Mouse (Mus musculus) spleen, postnatal 36 days (tissue): ENCODE results near the gene Myo6.

ENCODE experiments used
- DNase-seq, 2 experiments: peaks; one replicate each; pipeline ENCODE4 v3.0.0; 2022; ENCODE audit warnings: low spot score in 2 of 2, mixed read lengths in 1 of 2

The Myo6 gene

DNA sequence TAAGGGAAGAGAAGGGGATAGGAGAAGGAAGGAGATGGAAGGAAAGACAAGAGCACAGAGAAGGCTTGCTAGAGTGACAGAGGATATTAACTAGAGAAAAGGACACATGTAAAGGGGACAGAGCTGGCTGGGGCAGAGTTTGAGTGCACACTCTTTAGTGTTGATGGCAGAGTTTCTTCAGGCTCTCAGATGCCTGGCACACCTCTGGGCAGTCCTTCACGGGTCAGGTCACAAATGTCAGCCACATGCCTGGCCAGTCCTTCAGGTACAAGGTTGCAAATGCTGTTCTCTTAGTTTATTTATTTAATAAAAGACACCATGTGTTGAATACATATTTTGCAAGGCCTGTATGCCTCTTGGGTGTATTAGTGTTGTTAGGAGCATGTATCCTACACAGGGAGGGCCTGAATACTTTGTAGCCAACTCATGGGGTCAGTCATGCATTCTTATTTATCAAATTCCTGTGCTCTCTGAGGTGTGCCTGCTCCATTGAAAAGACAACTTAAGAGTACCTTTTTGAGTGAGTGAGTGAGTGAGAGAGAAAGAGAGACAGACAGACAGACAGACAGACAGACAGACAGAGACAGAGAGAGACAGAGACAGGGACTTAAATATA is 72.5 kb downstream of the Myo6 start:
- no peak for DNase-seq

DNA sequence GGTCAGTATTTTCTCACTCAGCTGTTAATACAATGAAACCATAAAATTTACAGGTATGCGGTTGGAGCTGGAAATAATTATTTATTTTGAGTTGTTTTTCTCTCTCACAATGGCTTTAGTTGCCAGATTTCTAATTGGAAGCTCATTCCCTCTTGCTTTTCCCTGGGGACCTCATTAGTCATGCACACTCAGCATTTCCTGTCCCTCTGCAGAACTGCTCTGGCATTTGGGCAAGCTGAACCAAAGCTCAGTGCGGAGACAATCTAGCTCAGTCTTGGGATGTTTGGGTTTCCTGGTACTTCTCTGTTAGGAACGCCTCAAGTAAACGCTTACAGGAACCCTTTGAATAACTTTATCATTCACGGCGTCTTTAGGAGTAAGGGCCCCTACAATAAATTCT is 76.9 kb downstream of the Myo6 start:
- no peak for DNase-seq

GRCm38 (mm10) chr9:80252146-80252545 is 87.3 kb downstream of the Myo6 start:
- no peak for DNase-seq

- no peak for DNase-seq
Measured at GRCm38 (mm10) chr9:80253241-80253640, 88.4 kb downstream of the Myo6 start.

DNA sequence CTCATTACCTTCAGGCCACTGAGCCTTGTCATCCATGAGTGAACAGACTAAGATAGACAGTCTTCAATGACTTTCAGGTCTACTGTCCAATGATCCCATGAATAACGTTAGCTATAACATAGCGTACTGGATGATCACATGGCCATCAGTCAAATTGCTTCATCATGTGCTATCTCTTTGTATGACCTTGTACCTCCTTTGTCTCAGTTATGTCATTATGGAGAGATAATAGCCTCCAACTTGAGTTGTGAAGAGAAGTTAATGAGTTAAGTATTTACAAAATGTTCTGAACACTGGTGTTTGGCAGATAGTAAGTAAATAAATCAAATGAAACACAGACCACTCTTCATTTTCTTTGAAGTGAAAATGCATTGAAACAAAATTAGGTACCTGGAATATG is 91.7 kb downstream of the Myo6 start:
- DNase-seq, result no peak

DNA sequence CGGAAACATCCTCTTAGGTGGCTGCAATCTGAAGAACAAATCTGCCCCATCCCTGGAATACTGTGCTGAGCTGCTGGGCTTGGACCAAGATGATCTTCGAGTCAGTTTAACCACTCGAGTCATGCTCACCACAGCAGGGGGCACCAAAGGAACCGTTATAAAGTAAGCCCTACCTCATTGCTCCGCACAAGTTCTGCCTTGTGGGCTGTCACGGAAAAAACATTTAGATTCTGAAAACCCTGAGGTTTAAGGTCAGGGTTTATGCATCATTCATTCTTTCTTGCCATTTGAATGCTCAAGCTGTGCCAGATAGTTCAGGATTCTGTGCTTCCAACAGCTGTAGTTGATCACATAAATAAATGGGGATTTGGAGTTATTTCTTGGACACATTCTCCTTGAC is 93.6 kb downstream of the Myo6 start:
- peak; percentile 46 for DNase-seq

DNA sequence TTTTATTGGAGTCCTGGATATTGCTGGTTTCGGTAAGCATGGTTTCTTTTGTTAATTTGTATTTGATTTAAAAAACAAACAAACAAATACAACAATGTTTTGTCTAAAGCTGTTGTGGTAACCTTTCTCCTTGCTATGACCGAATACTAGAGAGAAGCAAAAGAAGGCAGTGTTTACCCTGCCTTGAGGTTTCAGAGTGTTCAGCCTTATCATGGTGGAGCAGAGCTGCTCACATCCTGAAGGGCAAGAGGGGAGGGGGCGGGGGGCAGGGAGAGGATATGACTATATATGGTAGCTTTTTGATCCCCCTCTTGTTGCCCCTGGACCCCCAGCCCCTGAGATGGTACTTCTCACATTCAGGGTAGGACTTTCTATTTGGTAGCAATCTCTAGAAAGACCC is 96.1 kb downstream of the Myo6 start:
- no peak for DNase-seq

- DNase-seq, result peak; percentile 22 to 52
Measured at GRCm38 (mm10) chr9:80262367-80263026, 97.7 kb downstream of the Myo6 start.

DNA sequence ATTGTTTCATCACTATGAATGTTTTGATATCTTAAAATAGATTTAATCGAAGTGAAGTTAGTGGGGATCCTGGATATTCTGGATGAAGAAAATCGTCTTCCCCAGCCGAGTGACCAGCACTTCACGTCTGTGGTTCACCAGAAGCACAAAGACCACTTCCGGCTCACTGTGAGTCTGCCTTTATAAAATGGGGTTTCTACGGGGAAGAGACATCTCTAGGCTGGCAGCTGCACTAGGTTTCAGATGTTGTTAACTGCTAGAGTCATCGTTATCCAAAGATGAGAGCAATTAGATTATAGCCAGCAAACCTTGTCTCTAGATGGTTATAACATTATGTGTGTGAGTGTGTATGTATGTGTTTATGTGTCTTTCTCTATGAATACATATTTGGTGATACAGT is 101.3 kb downstream of the Myo6 start:
- peak; percentile 5 to 19 for DNase-seq

GRCm38 (mm10) chr9:80266507-80266906 is 101.7 kb downstream of the Myo6 start:
- peak; percentile 49 to 57 for DNase-seq

DNA sequence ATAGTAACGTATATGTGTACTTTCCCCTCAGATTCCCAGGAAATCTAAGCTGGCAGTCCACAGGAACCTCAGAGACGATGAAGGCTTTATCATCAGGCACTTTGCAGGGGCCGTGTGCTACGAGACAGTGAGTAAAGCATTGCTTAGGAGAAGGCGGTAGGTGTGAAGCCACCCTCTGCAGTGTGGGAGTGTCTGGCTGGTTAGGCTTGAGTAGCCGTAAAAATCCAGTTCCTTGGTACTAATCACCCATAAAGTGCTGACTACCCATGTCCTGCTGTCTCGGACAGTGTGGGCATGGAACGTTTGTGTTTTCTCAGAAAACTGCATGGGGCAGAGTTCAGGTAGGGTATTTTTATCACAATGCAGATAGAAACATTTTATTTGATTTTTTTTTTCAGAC is 104.8 kb downstream of the Myo6 start:
- no peak for DNase-seq

GRCm38 (mm10) chr9:80272951-80273350 is 108.1 kb downstream of the Myo6 start:
- DNase-seq, result no peak

DNA sequence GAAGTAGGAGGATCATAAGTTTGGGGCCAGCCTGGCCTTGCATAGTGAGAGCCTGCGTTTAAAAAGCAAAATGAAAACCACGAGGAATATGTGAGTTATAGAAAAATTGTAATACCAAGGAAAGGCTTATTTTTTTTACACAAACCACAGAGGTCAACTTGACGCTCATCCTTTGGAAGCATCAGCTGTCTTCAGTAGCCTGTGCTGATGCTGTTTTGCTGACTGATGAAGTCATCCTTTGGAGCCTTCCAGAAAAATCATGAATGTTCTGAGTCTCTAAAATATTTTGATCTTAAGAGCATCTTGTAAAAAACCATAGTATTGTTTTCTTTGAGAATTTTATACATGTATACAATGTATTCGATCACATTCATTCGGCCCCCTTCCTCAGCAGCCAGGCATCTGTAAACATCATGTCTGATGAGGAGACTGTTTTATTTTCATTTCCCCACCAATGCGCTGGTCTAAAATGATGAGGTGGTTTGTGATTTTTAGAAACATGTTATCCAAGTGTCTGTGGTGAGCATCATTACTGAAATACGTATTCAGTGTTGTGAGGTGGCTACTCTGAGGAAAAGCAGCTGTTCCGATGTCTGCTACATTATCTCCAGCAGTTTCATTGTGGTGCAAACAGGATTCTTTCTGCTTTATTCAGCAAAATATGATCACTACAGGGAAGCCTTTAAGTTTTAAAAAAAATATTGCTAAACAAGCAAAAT is 110.4 kb downstream of the Myo6 start:
- no peak for DNase-seq

GRCm38 (mm10) chr9:80275772-80276134 is 110.9 kb downstream of the Myo6 start:
- DNase-seq, result no peak

- DNase-seq, result no peak
Measured at GRCm38 (mm10) chr9:80277157-80277556, 112.3 kb downstream of the Myo6 start.

- DNase-seq, result no peak
Measured at GRCm38 (mm10) chr9:80277770-80278169, 112.9 kb downstream of the Myo6 start.

DNA sequence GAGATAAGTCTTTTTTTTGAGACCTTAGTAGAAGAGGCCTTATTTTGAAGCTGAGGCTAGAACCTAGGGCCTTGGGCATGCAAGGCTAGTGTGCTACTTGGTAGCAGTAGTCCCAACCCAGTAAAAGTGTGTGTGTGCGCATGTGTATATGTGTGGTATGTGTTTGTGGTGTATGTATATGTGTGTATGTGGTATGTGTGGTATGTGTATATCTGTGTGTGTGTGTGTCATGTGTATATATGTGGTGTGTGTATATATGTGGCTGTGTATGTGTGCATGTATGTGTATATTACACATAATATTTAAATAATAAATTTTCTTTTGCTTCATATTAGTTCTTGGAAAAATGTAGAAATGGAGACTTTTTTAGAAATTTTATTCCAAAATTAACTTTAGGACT is 115.9 kb downstream of the Myo6 start:
- DNase-seq, result no peak

GRCm38 (mm10) chr9:80282426-80282825 is 117.6 kb downstream of the Myo6 start:
- no peak for DNase-seq

DNA sequence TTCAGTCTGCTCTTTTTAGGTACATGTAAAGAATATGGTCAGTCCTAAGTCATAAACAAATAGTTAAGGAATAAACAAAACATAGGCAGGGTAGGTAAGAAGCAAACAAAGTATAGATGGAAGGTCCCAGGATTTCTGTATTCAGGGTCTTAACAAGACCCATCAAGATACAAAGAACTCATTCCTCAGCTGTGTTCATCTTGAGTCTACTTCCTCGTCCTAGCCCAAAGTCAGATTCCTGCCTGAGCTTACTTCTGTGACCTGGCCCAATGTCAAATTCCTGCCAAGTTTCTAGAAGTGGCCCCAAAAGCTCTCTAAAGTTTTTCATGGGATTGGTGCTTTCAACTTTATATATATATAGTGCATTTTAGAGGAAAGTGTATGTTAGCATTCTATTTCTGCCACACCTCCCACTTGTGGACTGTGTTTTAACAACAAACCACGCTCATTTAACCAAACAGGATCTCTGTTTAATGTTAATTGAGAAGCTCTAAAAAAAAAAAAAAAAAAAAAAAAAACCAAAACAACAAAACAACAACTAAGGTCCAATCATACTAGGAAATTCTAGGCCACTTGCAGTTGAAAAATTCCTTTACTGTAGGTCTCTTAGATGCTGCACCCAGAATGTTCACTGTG is 119.8 kb downstream of the Myo6 start:
- no peak for DNase-seq

- no peak for DNase-seq
Measured at GRCm38 (mm10) chr9:80286845-80287244, 122.0 kb downstream of the Myo6 start.

GRCm38 (mm10) chr9:80293056-80293584 is 128.3 kb downstream of the Myo6 start:
- peak in 1 of 2 experiments; percentile 14 for DNase-seq

DNA sequence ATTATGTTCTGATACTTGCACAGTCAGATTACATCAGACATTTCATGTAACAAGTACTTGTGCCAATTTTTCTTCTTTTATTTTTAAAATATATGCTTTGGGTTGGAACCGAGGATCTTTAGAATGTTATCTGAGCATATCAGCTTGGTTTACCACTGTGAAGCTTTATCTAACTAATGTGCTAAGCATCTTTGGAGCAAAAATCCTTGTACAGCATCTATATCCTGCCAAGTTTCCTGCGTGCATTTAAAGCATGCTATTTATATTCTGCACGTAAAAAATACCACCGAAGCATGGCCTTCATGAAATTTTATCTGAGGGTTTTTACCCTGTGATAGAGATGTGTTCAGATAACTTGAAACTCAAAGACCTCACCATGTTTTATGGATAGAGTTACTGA is 131.3 kb downstream of the Myo6 start:
- no peak for DNase-seq
